Mouse (Mus musculus) heart, postnatal 0 days (tissue): ENCODE measurements at regions not wholly inside any gene's neighbourhood (a gene's known extent, or its start where the extent isn't known, plus 50 kb on each side); places are given as distances from the start of the nearest gene placed in this dataset.

Source experiments
- ATAC-seq: fragments of 200-750 bp; cut with Nextera tagmentation; 2 replicates; pipeline ENCODE4 v1.8.0; 2017; ENCODE audit warnings: low read depth, moderate number of reproducible peaks, moderate library complexity; ENCODE audit not compliant: insufficient read depth
- DNase-seq: peaks from one replicate; pipeline ENCODE4 v3.0.0-alpha.2; 2016; ENCODE audit warnings: low spot score
- H3K27ac ChIP-seq: fragments of 300-500 bp; sonication (generic); 2 replicates; pipeline ENCODE4 v1.5.1; 2014; ENCODE audit warnings: low read depth, mild to moderate bottlenecking
- H3K27me3 ChIP-seq: fragments of 300-500 bp; sonication (generic); 2 replicates; pipeline ENCODE4 v1.6.1; 2014; ENCODE audit warnings: low read length, mixed read lengths; ENCODE audit not compliant: control insufficient read depth, insufficient read depth
- H3K36me3 ChIP-seq: fragments of 300-500 bp; sonication (generic); replicated peaks from 2 replicates; pipeline ENCODE4 v1.6.1; 2014; ENCODE audit warnings: low read length, mixed read lengths; ENCODE audit not compliant: control insufficient read depth, insufficient read depth
- H3K4me1 ChIP-seq: fragments of 300-500 bp; sonication (generic); 2 replicates; pipeline ENCODE4 v1.6.1; 2014; ENCODE audit warnings: antibody characterized with exemption; ENCODE audit not compliant: control insufficient read depth, insufficient read depth
- H3K4me2 ChIP-seq: fragments of 300-500 bp; sonication (generic); 2 replicates; pipeline ENCODE4 v1.6.1; 2014; ENCODE audit warnings: low read depth, mild to moderate bottlenecking, low read length, moderate library complexity
- H3K4me3 ChIP-seq: fragments of 300-500 bp; sonication (generic); 2 replicates; pipeline ENCODE4 v1.5.1; 2014; ENCODE audit warnings: low read depth, low read length
- H3K9ac ChIP-seq: fragments of 300-500 bp; sonication (generic); replicated peaks from 2 replicates; pipeline ENCODE4 v1.6.1; 2014; ENCODE audit warnings: low read depth, low read length, mixed read lengths
- H3K9me3 ChIP-seq: fragments of 300-500 bp; sonication (generic); replicated peaks from 2 replicates; pipeline ENCODE4 v1.6.1; 2016; ENCODE audit warnings: low read length; ENCODE audit not compliant: control insufficient read depth
- CTCF ChIP-seq: IDR thresholded peaks from 2 replicates; pipeline ENCODE4 v1.5.1; 2016; ENCODE audit warnings: antibody characterized with exemption, control low read depth, low read depth
- EP300 ChIP-seq: IDR thresholded peaks from 2 replicates; pipeline ENCODE4 v1.6.1; 2016; ENCODE audit warnings: antibody characterized with exemption, low read depth
- whole genome bisulfite sequencing: fragments of 180-500 bp; shearing (Covaris S2); extraction: QIAGEN DNeasy Blood & Tissue Kit; methylation state at CpG from one replicate; pipeline ENCODE4 v1.1.7; 2014; 5-methylcytosine and 5-hydroxymethylcytosine counted together

DNA sequence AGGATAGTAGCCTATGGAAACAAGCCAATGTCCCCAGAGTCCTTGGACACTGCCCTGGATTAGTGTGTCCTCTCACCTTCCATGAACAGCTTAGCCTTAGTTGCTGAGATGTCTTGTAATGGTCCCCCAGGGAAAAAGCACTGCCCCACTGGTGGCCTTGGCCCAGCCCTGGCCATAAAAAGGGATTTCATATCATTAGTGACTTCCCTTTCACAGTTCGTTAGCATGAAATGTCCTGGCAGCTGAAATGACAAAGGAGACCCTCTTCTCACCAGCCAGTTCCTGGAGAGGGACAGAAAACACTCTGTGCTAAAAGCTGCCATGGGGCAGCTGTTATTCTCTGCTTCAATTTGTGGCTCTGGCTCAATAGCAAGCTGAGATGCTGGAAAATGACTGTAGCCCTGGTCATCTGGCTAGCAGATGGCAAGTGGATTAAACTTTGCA lies 110.6 kb upstream of the Rmdn2 start:
- 59% methylated on average over 1 of the region's 1 CpGs for WGBS
- Histone ChIP-seq H3K4me2 (no peak overlapping the region), H3K9ac (no peak overlapping the region), H3K27ac (no peak overlapping the region), H3K27me3 (no peaks in the 10 kb centered on the region), H3K4me3 (no peak overlapping the region), H3K4me1 (peaks cover 8% of the 10 kb centered on the region; the same call in 1 of the 2 replicates), H3K36me3 (no peaks in the 10 kb centered on the region), H3K9me3 (0 out of 2 replicates have a peak, but pooled peaks cover 6% of the 10 kb centered on the region)
- TF ChIP-seq CTCF: no peak
- TF ChIP-seq EP300: no peak
- DNase-seq (no peak), ATAC-seq (no peak)

DNA sequence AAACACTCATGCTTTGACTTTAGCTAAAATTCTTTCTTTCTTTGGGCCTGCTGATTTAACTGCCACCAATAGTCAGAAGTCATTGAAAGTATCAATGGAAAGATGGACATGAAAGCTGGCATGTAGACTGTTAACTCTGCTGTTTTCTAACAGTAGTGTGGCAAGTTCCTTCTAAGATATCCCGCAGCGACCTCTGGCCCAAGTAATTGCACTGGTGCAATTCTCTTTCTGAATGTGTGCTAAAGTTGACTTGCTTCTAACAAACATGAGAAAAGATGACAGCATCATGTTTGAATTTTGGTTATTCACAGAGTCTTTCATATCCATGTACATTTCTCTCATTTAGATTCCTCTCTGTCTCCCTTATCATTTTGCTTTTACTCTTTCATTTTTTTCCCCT lies 109.7 kb upstream of the Rmdn2 start:
- Histone ChIP-seq H3K4me3 (no peak overlapping the region), H3K27ac (no peak overlapping the region), H3K9me3 (0 out of 2 replicates have a peak, but pooled peaks cover 6% of the 10 kb centered on the region), H3K4me1 (peaks cover 8% of the 10 kb centered on the region; the same call in 1 of the 2 replicates), H3K4me2 (no peak overlapping the region), H3K36me3 (no peaks in the 10 kb centered on the region), H3K27me3 (no peaks in the 10 kb centered on the region), H3K9ac (no peak overlapping the region)
- ATAC-seq: no peak
- TF ChIP-seq EP300 (no peak), CTCF (no peak)
- DNase-seq: no peak
- WGBS: 59% methylated on average over 2 of the region's 2 CpGs

DNA sequence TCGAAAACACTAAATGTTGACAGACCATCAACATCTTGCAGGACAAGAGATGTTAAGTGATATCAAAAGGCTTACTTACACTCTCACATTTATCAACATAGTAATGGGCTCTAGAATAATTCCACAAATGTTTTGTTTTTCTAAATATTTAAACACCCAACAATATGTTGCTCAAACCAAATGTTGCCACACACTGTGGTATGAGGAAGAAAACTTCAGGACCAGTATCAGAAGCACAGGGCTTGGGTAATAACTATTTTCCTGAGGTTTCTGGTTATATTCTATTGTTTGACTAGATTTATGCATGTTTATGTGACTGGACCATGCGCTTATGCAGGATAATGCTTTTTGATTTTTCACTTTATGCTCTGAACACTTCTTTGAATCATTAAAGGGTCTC lies 108.6 kb upstream of the Rmdn2 start:
- H3K27ac ChIP-seq: no peak overlapping the region
- no peaks in the 10 kb centered on the region for H3K27me3 ChIP-seq
- H3K36me3 ChIP-seq: no peaks in the 10 kb centered on the region
- WGBS: 89% methylated on average over 2 of the region's 2 CpGs
- TF ChIP-seq EP300: no peak
- TF ChIP-seq CTCF: no peak
- no peak for DNase-seq
- no peak overlapping the region for H3K9ac ChIP-seq
- no peak overlapping the region for H3K4me2 ChIP-seq
- H3K4me1 ChIP-seq: peaks cover 4% of the 10 kb centered on the region; the same call in 1 of the 2 replicates
- ATAC-seq: no peak
- no peak overlapping the region for H3K4me3 ChIP-seq
- H3K9me3 ChIP-seq: 0 out of 2 replicates have a peak, but pooled peaks cover 6% of the 10 kb centered on the region

DNA sequence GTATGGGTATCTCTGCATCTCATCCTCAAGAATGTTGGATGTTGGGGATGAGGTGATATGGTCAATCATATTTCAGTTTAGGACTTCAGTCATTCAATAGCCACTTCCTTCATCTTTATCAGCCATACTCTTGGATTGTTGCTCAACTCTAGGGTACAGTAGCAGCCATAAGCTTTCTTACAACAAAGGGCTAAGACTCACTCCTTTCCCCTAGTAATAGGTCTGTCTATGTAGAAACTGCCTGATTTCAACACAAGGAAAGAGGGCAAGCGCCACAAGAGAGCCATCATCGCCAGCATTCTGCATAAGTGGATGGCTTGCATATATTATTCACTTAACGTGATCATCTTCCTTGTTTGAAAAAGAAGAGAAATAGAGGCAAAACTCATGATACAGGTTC lies 107.5 kb upstream of the Rmdn2 start:
- Histone ChIP-seq H3K4me1 (no peaks in the 10 kb centered on the region), H3K9me3 (0 out of 2 replicates have a peak, but pooled peaks cover 4% of the 10 kb centered on the region), H3K9ac (no peak overlapping the region), H3K27ac (no peak overlapping the region), H3K27me3 (no peaks in the 10 kb centered on the region), H3K4me3 (no peak overlapping the region), H3K4me2 (no peak overlapping the region), H3K36me3 (no peaks in the 10 kb centered on the region)
- ATAC-seq (no peak), DNase-seq (no peak)
- TF ChIP-seq CTCF: no peak
- TF ChIP-seq EP300: no peak
- 87% methylated on average over 3 of the region's 3 CpGs for WGBS

DNA sequence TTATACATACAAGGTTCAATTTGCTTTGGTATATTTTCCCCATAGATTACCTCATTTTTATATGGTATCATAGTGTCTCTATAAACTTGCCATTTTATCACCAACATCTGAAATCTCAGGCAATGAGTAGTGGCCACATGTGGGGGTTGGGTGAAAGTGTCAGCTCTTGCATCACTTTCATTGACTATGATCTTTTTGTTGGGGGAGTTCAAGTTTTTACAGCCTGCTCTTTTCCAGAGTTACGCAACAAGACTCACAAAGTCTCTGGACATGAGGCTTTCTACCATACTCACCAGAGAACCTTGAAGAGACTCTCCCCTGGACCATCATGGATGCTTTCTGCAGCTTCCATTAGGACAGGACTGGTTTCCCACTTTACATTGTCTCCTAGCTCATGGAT lies 106.1 kb upstream of the Rmdn2 start:
- Histone ChIP-seq H3K36me3 (no peaks in the 10 kb centered on the region), H3K27me3 (no peaks in the 10 kb centered on the region), H3K4me1 (peaks cover 11% of the 10 kb centered on the region), H3K27ac (no peak overlapping the region), H3K9me3 (no peaks in the 10 kb centered on the region), H3K4me3 (no peak overlapping the region), H3K9ac (no peak overlapping the region), H3K4me2 (no peak overlapping the region)
- 97% methylated on average over 1 of the region's 1 CpGs for WGBS
- no peak for TF ChIP-seq CTCF
- no peak for TF ChIP-seq EP300
- DNase-seq: no peak
- no peak for ATAC-seq

DNA sequence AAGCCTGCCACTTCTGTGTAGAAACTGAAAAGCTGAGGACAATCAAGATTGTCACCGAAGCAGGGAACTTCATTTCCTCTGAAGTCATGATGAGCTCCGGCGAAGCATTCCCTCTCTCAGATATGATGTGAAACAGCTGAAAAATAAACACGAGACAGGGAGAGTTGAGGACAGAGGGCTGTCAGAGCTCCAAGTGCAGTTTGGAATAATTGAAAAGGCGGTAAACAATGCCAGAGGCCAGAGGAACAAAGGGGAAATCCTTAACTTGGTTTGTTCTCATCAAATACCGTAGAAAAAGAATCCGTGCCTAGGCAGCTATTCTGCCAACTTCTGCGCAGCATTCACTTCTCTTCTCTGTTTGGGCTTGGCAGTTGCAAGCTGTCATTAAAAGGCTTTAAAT lies 102.4 kb upstream of the Rmdn2 start:
- TF ChIP-seq EP300 (no peak), CTCF (no peak)
- ATAC-seq (no peak), DNase-seq (peak; percentile 30)
- 54% methylated on average over 8 of the region's 8 CpGs for WGBS
- Histone ChIP-seq H3K36me3 (no peaks in the 10 kb centered on the region), H3K9ac (no peak overlapping the region), H3K4me1 (peaks cover 11% of the 10 kb centered on the region), H3K27me3 (no peaks in the 10 kb centered on the region), H3K27ac (no peak overlapping the region), H3K4me3 (no peak overlapping the region), H3K9me3 (no peaks in the 10 kb centered on the region), H3K4me2 (peak overlapping the region; percentile 11; the same call in 1 of the 2 replicates)
